Mouse (Mus musculus): ENCODE measurements around the gene Lst1. TPM values are rescaled to one million over a fixed set of nuclear protein-coding genes. Genes with fewer than 3 reads are reported as not detected.
A peak's percentile ranks its signal among the peaks of the same experiment; 100 is the strongest.

The Lst1 gene
- polyA plus RNA-seq, 1 experiment from 2014 or later: 4.9 TPM

DNA sequence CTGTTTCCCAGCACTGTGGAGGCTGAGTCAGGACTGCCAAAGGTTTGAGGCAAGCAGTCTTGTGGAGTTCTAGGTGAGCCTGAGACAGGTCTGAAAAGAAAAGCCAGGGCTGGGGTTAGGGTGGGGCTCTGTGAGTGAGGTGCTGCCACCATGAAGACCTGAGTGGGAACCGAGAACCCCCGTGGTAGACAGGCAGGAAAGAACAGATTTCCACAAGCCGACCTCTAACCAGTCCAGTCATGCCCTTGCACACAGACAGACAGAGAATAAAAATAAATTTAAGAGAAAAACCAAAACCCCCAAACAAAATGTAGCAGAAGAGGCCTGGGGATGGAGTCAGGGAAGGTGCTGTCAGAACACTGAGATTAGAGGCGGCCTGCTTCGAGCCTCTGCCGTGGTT lies 12.9 kb downstream of the Lst1 start:
- H3K27me3 ChIP-seq (replicated peaks; ENCODE audit: control insufficient read depth, insufficient read depth, low read length): no peaks in the 10 kb centered on the region
- no peaks in the 10 kb centered on the region for H3K4me1 ChIP-seq (replicated peaks; ENCODE audit: control insufficient read depth, insufficient read depth, low read length)
- no peaks in the 10 kb centered on the region for H3K36me3 ChIP-seq (ENCODE audit: control insufficient read depth, insufficient read depth)
- H3K9me3 ChIP-seq (ENCODE audit: control insufficient read depth, low read length): no peaks in the 10 kb centered on the region
- 76% methylated on average over 6 of the region's 6 CpGs for WGBS
- no peak for ATAC-seq
- no peak overlapping the region for H3K4me3 ChIP-seq (replicated peaks; ENCODE audit: low read length)
- no peak overlapping the region for H3K9ac ChIP-seq (replicated peaks; ENCODE audit: low read depth, low read length)
- H3K4me2 ChIP-seq (ENCODE audit: low read length): no peak overlapping the region
- H3K27ac ChIP-seq (ENCODE audit: low read length): no peak overlapping the region

- H3K4me1 ChIP-seq (replicated peaks; ENCODE audit: control insufficient read depth, insufficient read depth, low read length): no peaks in the 10 kb centered on the region
- no peak overlapping the region for H3K4me2 ChIP-seq (ENCODE audit: low read length)
- no peak overlapping the region for H3K4me3 ChIP-seq (replicated peaks; ENCODE audit: low read length)
- ATAC-seq: no peak
- H3K36me3 ChIP-seq (ENCODE audit: control insufficient read depth, insufficient read depth): no peaks in the 10 kb centered on the region
- WGBS: 73% methylated on average over 8 of the region's 8 CpGs
- no peaks in the 10 kb centered on the region for H3K27me3 ChIP-seq (replicated peaks; ENCODE audit: control insufficient read depth, insufficient read depth, low read length)
- H3K27ac ChIP-seq (ENCODE audit: low read length): no peak overlapping the region
- no peaks in the 10 kb centered on the region for H3K9me3 ChIP-seq (ENCODE audit: control insufficient read depth, low read length)
- no peak overlapping the region for H3K9ac ChIP-seq (replicated peaks; ENCODE audit: low read depth, low read length)
Observed at GRCm38 (mm10) chr17:35174201-35174977, 13.8 kb downstream of the Lst1 start.

GRCm38 (mm10) chr17:35173329-35173728 lies 14.9 kb downstream of the Lst1 start:
- Histone ChIP-seq H3K4me3 (replicated peaks; ENCODE audit: low read length) (no peak overlapping the region), H3K9ac (replicated peaks; ENCODE audit: low read depth, low read length) (no peak overlapping the region), H3K9me3 (ENCODE audit: control insufficient read depth, low read length) (no peaks in the 10 kb centered on the region), H3K27me3 (replicated peaks; ENCODE audit: control insufficient read depth, insufficient read depth, low read length) (no peaks in the 10 kb centered on the region), H3K36me3 (ENCODE audit: control insufficient read depth, insufficient read depth) (no peaks in the 10 kb centered on the region), H3K27ac (ENCODE audit: low read length) (no peak overlapping the region), H3K4me2 (ENCODE audit: low read length) (no peak overlapping the region), H3K4me1 (replicated peaks; ENCODE audit: control insufficient read depth, insufficient read depth, low read length) (no peaks in the 10 kb centered on the region)
- 84% methylated on average over 3 of the region's 3 CpGs for WGBS
- ATAC-seq: no peak

DNA sequence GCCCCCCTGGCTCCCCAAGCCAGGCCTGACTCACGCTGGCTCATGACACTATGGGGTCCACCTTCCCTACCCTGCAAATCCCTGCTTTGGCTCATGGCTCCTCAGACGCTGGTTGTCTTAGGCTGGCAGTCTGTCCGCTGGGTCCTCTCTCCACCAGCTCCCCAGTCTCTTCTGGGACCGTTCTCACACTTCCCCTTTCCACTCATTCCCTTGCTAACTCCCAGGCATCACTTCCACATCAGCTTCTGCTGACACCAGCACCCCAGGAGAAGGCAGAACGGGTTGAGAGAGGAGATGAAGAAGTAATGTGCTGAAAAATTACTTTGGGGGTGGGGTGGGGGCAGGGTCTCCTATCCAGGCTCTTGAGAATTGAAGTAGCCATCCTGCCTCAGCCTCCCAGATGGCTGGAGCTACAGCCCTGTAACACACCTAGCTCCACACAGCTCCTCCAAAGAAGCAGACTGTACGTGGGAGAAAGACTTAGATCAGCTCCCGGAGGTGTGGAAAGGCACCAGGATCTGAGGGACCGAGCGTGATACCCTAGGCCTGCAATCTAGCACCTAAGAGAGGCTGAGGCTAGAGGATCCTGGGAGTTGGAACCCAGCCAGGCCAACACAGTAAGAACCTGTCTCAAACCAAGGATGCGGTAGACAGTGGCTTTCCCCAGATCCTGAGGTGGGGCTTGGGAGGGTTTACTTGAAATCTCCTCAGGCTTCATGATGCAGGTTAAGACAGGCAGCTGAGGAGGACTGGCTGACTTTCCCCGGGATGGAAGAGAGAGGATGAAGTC lies 15.6 kb downstream of the Lst1 start:
- Histone ChIP-seq H3K4me3 (replicated peaks; ENCODE audit: low read length) (no peak overlapping the region), H3K27me3 (replicated peaks; ENCODE audit: control insufficient read depth, insufficient read depth, low read length) (no peaks in the 10 kb centered on the region), H3K9me3 (ENCODE audit: control insufficient read depth, low read length) (no peaks in the 10 kb centered on the region), H3K4me1 (replicated peaks; ENCODE audit: control insufficient read depth, insufficient read depth, low read length) (no peaks in the 10 kb centered on the region), H3K27ac (ENCODE audit: low read length) (no peak overlapping the region), H3K4me2 (ENCODE audit: low read length) (no peak overlapping the region), H3K9ac (replicated peaks; ENCODE audit: low read depth, low read length) (no peak overlapping the region), H3K36me3 (ENCODE audit: control insufficient read depth, insufficient read depth) (no peaks in the 10 kb centered on the region)
- 74% methylated on average over 11 of the region's 11 CpGs for WGBS
- no peak for ATAC-seq

- H3K4me2 ChIP-seq (ENCODE audit: low read length): no peak overlapping the region
- H3K4me3 ChIP-seq (replicated peaks; ENCODE audit: low read length): no peak overlapping the region
- no peaks in the 10 kb centered on the region for H3K36me3 ChIP-seq (ENCODE audit: control insufficient read depth, insufficient read depth)
- H3K9ac ChIP-seq (replicated peaks; ENCODE audit: low read depth, low read length): no peak overlapping the region
- H3K27ac ChIP-seq (ENCODE audit: low read length): peak overlapping the region; percentile 31; the same call in 1 of the 2 replicates
- no peaks in the 10 kb centered on the region for H3K9me3 ChIP-seq (ENCODE audit: control insufficient read depth, low read length)
- WGBS: 13% methylated on average over 4 of the region's 4 CpGs
- peaks cover 9% of the 10 kb centered on the region for H3K4me1 ChIP-seq (replicated peaks; ENCODE audit: control insufficient read depth, insufficient read depth, low read length)
- no peak for ATAC-seq
- H3K27me3 ChIP-seq (replicated peaks; ENCODE audit: control insufficient read depth, insufficient read depth, low read length): no peaks in the 10 kb centered on the region
Observed at GRCm38 (mm10) chr17:35168541-35169207, 19.6 kb downstream of the Lst1 start.

GRCm38 (mm10) chr17:35167794-35168193 lies 20.4 kb downstream of the Lst1 start:
- no peak for ATAC-seq
- no peak overlapping the region for H3K4me2 ChIP-seq (ENCODE audit: low read length)
- H3K27me3 ChIP-seq (replicated peaks; ENCODE audit: control insufficient read depth, insufficient read depth, low read length): no peaks in the 10 kb centered on the region
- peaks cover 16% of the 10 kb centered on the region for H3K4me1 ChIP-seq (replicated peaks; ENCODE audit: control insufficient read depth, insufficient read depth, low read length)
- H3K27ac ChIP-seq (ENCODE audit: low read length): no peak overlapping the region
- H3K9ac ChIP-seq (replicated peaks; ENCODE audit: low read depth, low read length): no peak overlapping the region
- WGBS: 89% methylated on average over 7 of the region's 7 CpGs
- no peak overlapping the region for H3K4me3 ChIP-seq (replicated peaks; ENCODE audit: low read length)
- no peaks in the 10 kb centered on the region for H3K9me3 ChIP-seq (ENCODE audit: control insufficient read depth, low read length)
- no peaks in the 10 kb centered on the region for H3K36me3 ChIP-seq (ENCODE audit: control insufficient read depth, insufficient read depth)

GRCm38 (mm10) chr17:35166352-35167035 lies 21.7 kb downstream of the Lst1 start:
- H3K4me3 ChIP-seq (replicated peaks; ENCODE audit: low read length): no peak overlapping the region; the same call in 1 of the 2 replicates

GRCm38 (mm10) chr17:35165451-35166155 lies 22.6 kb downstream of the Lst1 start:
- H3K9me3 ChIP-seq (ENCODE audit: control insufficient read depth, low read length): no peaks in the 10 kb centered on the region
- 19% methylated on average over 12 of the region's 12 CpGs for WGBS
- H3K36me3 ChIP-seq (ENCODE audit: control insufficient read depth, insufficient read depth): peaks cover 12% of the 10 kb centered on the region
- peak overlapping the region; percentile 58 for H3K9ac ChIP-seq (replicated peaks; ENCODE audit: low read depth, low read length)
- H3K4me2 ChIP-seq (ENCODE audit: low read length): peak overlapping the region; percentile 60
- H3K4me3 ChIP-seq (replicated peaks; ENCODE audit: low read length): peak overlapping the region; percentile 98
- peak; percentile 86 for ATAC-seq
- H3K4me1 ChIP-seq (replicated peaks; ENCODE audit: control insufficient read depth, insufficient read depth, low read length): peaks cover 28% of the 10 kb centered on the region
- peak overlapping the region; percentile 99 for H3K27ac ChIP-seq (ENCODE audit: low read length)
- no peaks in the 10 kb centered on the region for H3K27me3 ChIP-seq (replicated peaks; ENCODE audit: control insufficient read depth, insufficient read depth, low read length)

More at GRCm38 (mm10) chr17:35166352-35167035, 21.7 kb downstream of the Lst1 start:
- H3K27me3 ChIP-seq (replicated peaks; ENCODE audit: control insufficient read depth, insufficient read depth, low read length): no peaks in the 10 kb centered on the region
- peak overlapping the region; percentile 58; the same call in 1 of the 2 replicates for H3K9ac ChIP-seq (replicated peaks; ENCODE audit: low read depth, low read length)
- H3K4me2 ChIP-seq (ENCODE audit: low read length): peak overlapping the region; percentile 60
- WGBS: 73% methylated on average over 8 of the region's 8 CpGs
- peaks cover 27% of the 10 kb centered on the region for H3K4me1 ChIP-seq (replicated peaks; ENCODE audit: control insufficient read depth, insufficient read depth, low read length)
- no peak for ATAC-seq
- H3K27ac ChIP-seq (ENCODE audit: low read length): peak overlapping the region; percentile 99
- peaks cover 3% of the 10 kb centered on the region; the same call in 1 of the 2 replicates for H3K36me3 ChIP-seq (ENCODE audit: control insufficient read depth, insufficient read depth)
- H3K9me3 ChIP-seq (ENCODE audit: control insufficient read depth, low read length): no peaks in the 10 kb centered on the region

Measured in forebrain, embryonic 16.5 days (tissue).